Mouse (Mus musculus): ENCODE data around the gene Zc3h18. TPM values are rescaled to one million over a fixed set of nuclear protein-coding genes. Genes with fewer than 3 reads are reported as not detected.

Zc3h18 gene
- polyA plus RNA-seq, 1 experiment from 2014 or later, result 24.0 TPM

DNA sequence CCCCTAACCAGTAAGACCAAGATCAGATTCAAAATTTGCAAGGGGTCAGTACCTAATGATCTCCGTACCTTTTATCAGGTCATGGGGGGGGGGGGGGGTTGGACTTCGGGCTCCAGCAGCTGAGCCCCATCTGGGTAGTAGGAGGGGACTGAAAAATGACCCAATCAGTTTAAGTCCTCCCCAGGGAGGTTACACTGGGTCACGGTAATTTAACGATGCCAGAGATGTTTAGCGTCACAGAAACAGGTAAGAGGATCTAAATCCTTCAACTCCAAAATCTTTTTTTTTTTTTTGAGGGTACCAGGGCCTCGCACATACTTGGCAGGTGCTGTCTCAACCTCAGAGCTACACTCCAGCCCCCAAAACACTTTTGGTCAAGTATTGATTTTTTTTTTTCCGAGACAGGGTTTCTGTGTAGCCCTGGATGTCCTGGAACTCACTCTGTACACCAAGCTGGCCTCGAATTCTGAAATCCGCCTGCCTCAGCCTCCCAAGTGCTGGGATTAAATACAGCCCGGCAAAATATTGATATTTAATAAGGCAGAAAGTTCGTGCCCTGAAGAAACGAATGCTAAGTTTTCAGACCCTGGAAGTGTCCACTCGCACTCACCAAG is 551 bp upstream of the Zc3h18 start:
- peak overlapping the region; percentile 98; the same call in 1 of the 2 replicates for H3K27ac ChIP-seq (ENCODE audit: low read depth, low read length)
- peak; percentile 4; the same call in 1 of the 2 replicates for ATAC-seq
- no peak for TF ChIP-seq CTCF (IDR thresholded peaks at IDR 0.05; ENCODE audit: low read depth)
- peaks cover 9% of the 10 kb centered on the region for H3K36me3 ChIP-seq (ENCODE audit: control insufficient read depth, insufficient read depth)
- 0 out of 2 replicates have a peak overlapping the region, but pooled peaks have one; percentile 22 for H3K9ac ChIP-seq (ENCODE audit: low read depth, low read length)
- H3K9me3 ChIP-seq (ENCODE audit: control insufficient read depth), result no peaks in the 10 kb centered on the region
- H3K4me3 ChIP-seq (ENCODE audit: low read depth, low read length), result peak overlapping the region; percentile 95
- H3K4me2 ChIP-seq (replicated peaks; ENCODE audit: low read depth), result peak overlapping the region; percentile 76
- 21% methylated on average over 13 of the region's 13 CpGs for WGBS
- no peaks in the 10 kb centered on the region for H3K27me3 ChIP-seq (replicated peaks; ENCODE audit: control insufficient read depth, insufficient read depth, low read length)
- 0 out of 2 replicates have a peak, but pooled peaks cover 4% of the 10 kb centered on the region for H3K4me1 ChIP-seq (replicated peaks; ENCODE audit: control insufficient read depth, insufficient read depth, low read length)

DNA sequence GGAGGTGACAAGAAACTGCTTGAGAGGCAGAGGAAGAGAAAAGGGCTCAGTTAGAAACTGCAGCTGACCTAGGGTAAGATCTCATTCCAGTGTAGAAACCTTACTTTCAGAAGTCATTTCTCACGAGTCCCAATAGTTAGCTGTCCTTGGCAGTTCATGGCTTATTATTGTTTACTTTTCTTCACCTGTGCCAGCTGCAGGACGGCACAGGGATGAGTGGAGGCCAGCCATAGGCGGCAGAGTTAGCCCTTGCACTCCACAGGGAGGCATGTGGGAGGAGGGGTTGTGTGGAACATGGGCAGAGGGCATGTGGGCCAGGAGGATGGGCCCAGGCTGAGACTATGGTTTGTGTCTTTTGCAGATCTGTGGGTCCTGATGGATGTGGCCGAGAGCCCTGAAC is 6.6 kb downstream of the Zc3h18 start:
- H3K4me3 ChIP-seq (ENCODE audit: low read depth, low read length), result no peak overlapping the region
- H3K36me3 ChIP-seq (ENCODE audit: control insufficient read depth, insufficient read depth), result peaks cover 60% of the 10 kb centered on the region
- WGBS, result 46% methylated on average over 4 of the region's 4 CpGs
- ATAC-seq, result no peak
- H3K27ac ChIP-seq (ENCODE audit: low read depth, low read length), result no peak overlapping the region
- TF ChIP-seq CTCF (IDR thresholded peaks at IDR 0.05; ENCODE audit: low read depth), result no peak
- H3K4me2 ChIP-seq (replicated peaks; ENCODE audit: low read depth), result no peak overlapping the region
- no peaks in the 10 kb centered on the region for H3K27me3 ChIP-seq (replicated peaks; ENCODE audit: control insufficient read depth, insufficient read depth, low read length)
- H3K9me3 ChIP-seq (ENCODE audit: control insufficient read depth), result no peaks in the 10 kb centered on the region
- H3K9ac ChIP-seq (ENCODE audit: low read depth, low read length), result no peak overlapping the region
- 0 out of 2 replicates have a peak, but pooled peaks cover 3% of the 10 kb centered on the region for H3K4me1 ChIP-seq (replicated peaks; ENCODE audit: control insufficient read depth, insufficient read depth, low read length)

DNA sequence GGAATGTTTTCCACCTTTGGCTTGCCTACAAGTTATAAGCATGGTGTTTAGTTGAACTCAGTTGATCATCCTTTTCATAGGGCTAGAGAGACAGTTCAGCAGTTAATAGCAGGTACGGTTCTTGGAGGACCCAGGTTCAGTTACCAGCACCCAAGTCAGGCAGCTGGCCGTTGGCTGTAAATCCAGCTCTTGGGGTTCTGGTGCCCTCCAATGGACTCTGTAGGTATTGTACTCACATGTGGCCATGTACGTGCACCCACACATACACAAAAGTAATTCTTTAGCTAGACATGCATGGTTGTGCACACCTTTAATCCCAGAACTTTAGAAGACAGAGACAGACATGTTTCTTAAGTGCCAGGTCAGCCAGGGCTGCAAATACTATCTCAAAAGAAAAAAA is 12.9 kb downstream of the Zc3h18 start:
- Histone ChIP-seq H3K9me3 (ENCODE audit: control insufficient read depth) (no peaks in the 10 kb centered on the region), H3K4me1 (replicated peaks; ENCODE audit: control insufficient read depth, insufficient read depth, low read length) (no peaks in the 10 kb centered on the region), H3K27ac (ENCODE audit: low read depth, low read length) (no peak overlapping the region), H3K9ac (ENCODE audit: low read depth, low read length) (no peak overlapping the region), H3K36me3 (ENCODE audit: control insufficient read depth, insufficient read depth) (peaks cover 84% of the 10 kb centered on the region), H3K4me2 (replicated peaks; ENCODE audit: low read depth) (no peak overlapping the region), H3K4me3 (ENCODE audit: low read depth, low read length) (no peak overlapping the region), H3K27me3 (replicated peaks; ENCODE audit: control insufficient read depth, insufficient read depth, low read length) (no peaks in the 10 kb centered on the region)
- no peak for ATAC-seq
- TF ChIP-seq CTCF (IDR thresholded peaks at IDR 0.05; ENCODE audit: low read depth), result peak; percentile 51
- 86% methylated on average over 3 of the region's 3 CpGs for WGBS

DNA sequence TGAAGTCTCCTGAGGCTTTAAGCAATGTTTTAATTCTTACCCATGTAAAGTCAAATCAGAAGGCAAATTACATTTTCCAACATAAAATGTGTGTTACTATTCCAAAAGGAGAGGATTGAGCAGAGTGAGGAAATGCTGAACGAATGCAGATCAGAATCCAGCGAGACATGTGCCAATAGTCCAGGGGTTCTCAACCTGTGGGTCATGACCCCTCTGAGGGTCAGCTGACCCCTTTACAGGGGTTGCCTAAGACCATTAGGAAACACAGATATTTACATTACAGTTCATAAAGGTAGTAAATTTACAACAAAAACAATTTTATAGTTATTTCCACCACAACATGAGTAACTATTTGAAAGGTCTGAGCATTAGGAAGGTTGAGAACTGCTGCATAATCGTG is 14.3 kb downstream of the Zc3h18 start:
- Histone ChIP-seq H3K27me3 (replicated peaks; ENCODE audit: control insufficient read depth, insufficient read depth, low read length) (no peaks in the 10 kb centered on the region), H3K27ac (ENCODE audit: low read depth, low read length) (no peak overlapping the region), H3K4me1 (replicated peaks; ENCODE audit: control insufficient read depth, insufficient read depth, low read length) (no peaks in the 10 kb centered on the region), H3K9me3 (ENCODE audit: control insufficient read depth) (no peaks in the 10 kb centered on the region), H3K4me2 (replicated peaks; ENCODE audit: low read depth) (no peak overlapping the region), H3K36me3 (ENCODE audit: control insufficient read depth, insufficient read depth) (peaks cover 75% of the 10 kb centered on the region), H3K4me3 (ENCODE audit: low read depth, low read length) (no peak overlapping the region), H3K9ac (ENCODE audit: low read depth, low read length) (no peak overlapping the region)
- TF ChIP-seq CTCF (IDR thresholded peaks at IDR 0.05; ENCODE audit: low read depth), result no peak
- 74% methylated on average over 3 of the region's 3 CpGs for WGBS
- no peak for ATAC-seq

DNA sequence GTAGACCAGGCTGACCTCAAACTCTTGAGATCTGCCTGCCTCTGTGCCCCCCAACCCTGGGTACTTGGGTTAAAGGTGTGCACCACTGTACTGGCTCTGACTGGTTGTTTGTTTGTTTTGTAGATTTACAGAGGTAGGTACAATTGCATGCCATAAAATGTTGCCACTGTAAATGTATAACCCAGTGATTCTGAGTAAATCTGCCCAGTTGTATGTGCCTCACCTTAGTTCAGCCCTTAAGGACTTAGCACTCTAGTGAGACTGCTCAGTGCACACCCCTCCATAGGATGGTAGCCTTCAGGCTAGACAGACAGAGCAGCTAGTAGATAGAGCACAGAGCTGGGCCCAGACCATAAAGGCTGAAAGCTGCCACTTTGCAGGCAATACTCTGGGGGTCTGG is 17.3 kb downstream of the Zc3h18 start:
- peak; percentile 83 for ATAC-seq
- Histone ChIP-seq H3K4me2 (replicated peaks; ENCODE audit: low read depth) (no peak overlapping the region), H3K27ac (ENCODE audit: low read depth, low read length) (0 out of 2 replicates have a peak overlapping the region, but pooled peaks have one; percentile 2), H3K4me3 (ENCODE audit: low read depth, low read length) (no peak overlapping the region), H3K36me3 (ENCODE audit: control insufficient read depth, insufficient read depth) (peaks cover 62% of the 10 kb centered on the region), H3K9ac (ENCODE audit: low read depth, low read length) (no peak overlapping the region), H3K4me1 (replicated peaks; ENCODE audit: control insufficient read depth, insufficient read depth, low read length) (no peaks in the 10 kb centered on the region), H3K27me3 (replicated peaks; ENCODE audit: control insufficient read depth, insufficient read depth, low read length) (no peaks in the 10 kb centered on the region), H3K9me3 (ENCODE audit: control insufficient read depth) (no peaks in the 10 kb centered on the region)
- TF ChIP-seq CTCF (IDR thresholded peaks at IDR 0.05; ENCODE audit: low read depth), result no peak

DNA sequence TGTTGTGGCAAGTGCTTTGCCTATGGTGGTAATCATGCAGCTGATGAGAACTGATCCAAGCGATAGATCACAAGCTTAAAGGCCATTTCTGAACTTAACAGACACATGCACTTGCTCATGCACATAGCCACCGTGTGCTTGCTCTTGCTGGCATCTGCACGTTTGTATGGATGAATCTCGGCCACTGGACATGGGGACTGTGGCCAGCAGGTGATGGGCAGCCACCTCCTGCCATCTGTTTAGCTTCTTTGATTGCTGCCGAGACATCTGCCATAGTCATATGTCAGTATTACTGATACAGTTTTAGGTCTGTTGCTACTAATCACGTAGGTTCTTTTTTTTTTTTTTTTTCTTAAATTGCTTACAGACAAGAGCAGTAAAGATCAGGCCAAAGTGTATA is 18.9 kb downstream of the Zc3h18 start:
- no peak overlapping the region for H3K27ac ChIP-seq (ENCODE audit: low read depth, low read length)
- TF ChIP-seq CTCF (IDR thresholded peaks at IDR 0.05; ENCODE audit: low read depth), result no peak
- H3K36me3 ChIP-seq (ENCODE audit: control insufficient read depth, insufficient read depth), result peaks cover 65% of the 10 kb centered on the region
- H3K9me3 ChIP-seq (ENCODE audit: control insufficient read depth), result no peaks in the 10 kb centered on the region
- no peaks in the 10 kb centered on the region for H3K27me3 ChIP-seq (replicated peaks; ENCODE audit: control insufficient read depth, insufficient read depth, low read length)
- no peak overlapping the region for H3K9ac ChIP-seq (ENCODE audit: low read depth, low read length)
- H3K4me3 ChIP-seq (ENCODE audit: low read depth, low read length), result no peak overlapping the region
- no peak overlapping the region for H3K4me2 ChIP-seq (replicated peaks; ENCODE audit: low read depth)
- no peak for ATAC-seq
- 84% methylated on average over 6 of the region's 6 CpGs for WGBS
- no peaks in the 10 kb centered on the region for H3K4me1 ChIP-seq (replicated peaks; ENCODE audit: control insufficient read depth, insufficient read depth, low read length)
